Mouse (Mus musculus): Measurements from ENCODE around the gene Rrp7a.

GRCm38 (mm10) chr15:83112898-83113297 is 9.7 kb downstream of the Rrp7a start:
- TF ChIP-seq CTCF (IDR thresholded peaks at IDR 0.05; ENCODE audit: extremely low read depth, insufficient read depth, low read length) (peak; percentile 63), POLR2A (IDR thresholded peaks at IDR 0.05; ENCODE audit: extremely low read depth, insufficient read depth, low read length) (no peak)

Measured in cortical plate, adult 2 months (tissue).